Mouse (Mus musculus): ENCODE data around the gene Meig1. TPM values are rescaled to one million over a fixed set of nuclear protein-coding genes. Genes with fewer than 3 reads are reported as not detected.

Meig1 gene
- 6.5 and 8.4 TPM in 2 replicates for polyA plus RNA-seq (2014; fragmentation: Nextera tagmentation; extraction: Ambion mirVana)

DNA sequence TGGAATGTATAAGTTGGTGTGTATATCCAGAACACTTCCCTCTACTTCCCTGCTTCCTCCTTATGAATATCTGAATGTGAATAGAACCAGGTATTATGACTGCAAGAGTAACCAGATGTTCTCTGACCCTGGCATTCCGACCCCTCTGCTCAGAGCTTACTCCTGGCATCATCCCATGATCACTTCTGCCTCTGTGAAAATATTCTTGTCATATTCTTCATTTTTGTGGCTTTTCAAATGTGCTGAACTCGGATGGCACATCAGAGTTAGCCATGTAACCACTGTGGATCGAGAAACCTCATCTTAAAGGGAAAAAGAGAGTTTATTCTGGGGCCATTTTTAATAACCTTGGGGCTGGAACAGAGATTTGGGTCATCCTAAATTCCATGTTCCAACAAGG, at the start of gene Meig1:
Gene Meig1, minus strand, starts transcription at position 101 of the 400 bp plus-strand sequence.
- Histone ChIP-seq H3K36me3 (replicated peaks; ENCODE audit: control insufficient read depth, insufficient read depth) (no peaks in the 10 kb centered on the region), H3K4me1 (replicated peaks; ENCODE audit: control insufficient read depth, insufficient read depth, low read length) (peaks cover 12% of the 10 kb centered on the region), H3K9ac (no peak within 1 kb of the TSS), H3K27me3 (ENCODE audit: control insufficient read depth, insufficient read depth, low read length) (no peaks in the 10 kb centered on the region), H3K27ac (no peak within 1 kb of the TSS), H3K9me3 (ENCODE audit: control insufficient read depth, low read length) (no peaks in the 10 kb centered on the region), H3K4me3 (replicated peaks; ENCODE audit: low read length) (no peak within 1 kb of the TSS; the same call in 1 of the 2 replicates), H3K4me2 (replicated peaks) (peak within 1 kb of the TSS; percentile 80)
- 74% methylated on average over 3 of the region's 3 CpGs for WGBS
- ATAC-seq (ENCODE audit: low FRiP score) (no peak), DNase-seq (ENCODE audit: low spot score) (no peak)

DNA sequence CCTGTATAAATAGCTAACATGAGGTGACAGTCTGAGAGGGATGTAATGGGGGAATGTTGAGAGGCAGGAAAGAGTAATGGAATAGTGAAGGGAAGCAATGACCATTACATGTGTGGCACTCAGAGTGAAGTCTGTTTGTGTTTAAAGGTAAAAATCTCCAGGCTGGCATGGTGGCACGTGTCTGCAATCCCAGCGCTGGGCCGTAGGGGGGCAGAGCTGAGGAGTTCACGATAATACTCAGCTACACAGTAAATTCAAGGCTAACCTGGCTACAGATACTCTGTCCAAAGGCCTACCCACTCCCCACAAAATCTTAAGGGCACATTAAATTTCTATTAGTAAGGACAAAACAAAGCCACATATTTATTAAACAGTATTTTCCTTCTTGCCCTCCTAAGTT, 34.1 kb upstream of the Meig1 start:
- Histone ChIP-seq H3K27ac (no peak overlapping the region), H3K4me2 (replicated peaks) (no peak overlapping the region), H3K4me1 (replicated peaks; ENCODE audit: control insufficient read depth, insufficient read depth, low read length) (no peaks in the 10 kb centered on the region), H3K9ac (no peak overlapping the region), H3K9me3 (ENCODE audit: control insufficient read depth, low read length) (no peaks in the 10 kb centered on the region), H3K36me3 (replicated peaks; ENCODE audit: control insufficient read depth, insufficient read depth) (peaks cover 69% of the 10 kb centered on the region), H3K27me3 (ENCODE audit: control insufficient read depth, insufficient read depth, low read length) (no peaks in the 10 kb centered on the region), H3K4me3 (replicated peaks; ENCODE audit: low read length) (no peak overlapping the region)
- no peak for ATAC-seq (ENCODE audit: low FRiP score)
- WGBS = 90% methylated on average over 4 of the region's 4 CpGs
- DNase-seq (ENCODE audit: low spot score) = no peak

DNA sequence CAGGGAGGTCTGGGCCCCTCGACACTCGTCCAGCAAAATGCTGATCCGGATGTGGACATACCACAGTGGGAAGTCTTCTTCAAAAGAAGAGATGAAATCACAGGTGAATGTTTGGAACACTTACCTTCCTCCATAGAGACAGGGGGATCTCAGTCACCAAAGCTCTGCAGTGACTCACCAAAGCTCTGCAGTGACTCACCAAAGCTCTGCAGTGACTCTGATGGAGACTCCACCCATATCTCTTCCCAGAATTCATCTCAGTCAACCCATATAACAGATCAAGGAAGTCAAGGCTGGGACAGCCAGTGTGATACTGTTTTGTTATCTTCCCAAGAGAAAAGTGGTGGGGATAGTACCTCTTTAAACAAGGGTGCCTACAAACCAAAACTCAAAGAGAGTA, 30.6 kb upstream of the Meig1 start:
- Histone ChIP-seq H3K27ac (no peak overlapping the region), H3K36me3 (replicated peaks; ENCODE audit: control insufficient read depth, insufficient read depth) (peaks cover 68% of the 10 kb centered on the region), H3K4me2 (replicated peaks) (no peak overlapping the region), H3K9me3 (ENCODE audit: control insufficient read depth, low read length) (no peaks in the 10 kb centered on the region), H3K4me1 (replicated peaks; ENCODE audit: control insufficient read depth, insufficient read depth, low read length) (no peaks in the 10 kb centered on the region), H3K4me3 (replicated peaks; ENCODE audit: low read length) (no peak overlapping the region), H3K9ac (no peak overlapping the region), H3K27me3 (ENCODE audit: control insufficient read depth, insufficient read depth, low read length) (no peaks in the 10 kb centered on the region)
- no peak for ATAC-seq (ENCODE audit: low FRiP score)
- DNase-seq (ENCODE audit: low spot score) = no peak
- WGBS = 97% methylated on average over 3 of the region's 3 CpGs

DNA sequence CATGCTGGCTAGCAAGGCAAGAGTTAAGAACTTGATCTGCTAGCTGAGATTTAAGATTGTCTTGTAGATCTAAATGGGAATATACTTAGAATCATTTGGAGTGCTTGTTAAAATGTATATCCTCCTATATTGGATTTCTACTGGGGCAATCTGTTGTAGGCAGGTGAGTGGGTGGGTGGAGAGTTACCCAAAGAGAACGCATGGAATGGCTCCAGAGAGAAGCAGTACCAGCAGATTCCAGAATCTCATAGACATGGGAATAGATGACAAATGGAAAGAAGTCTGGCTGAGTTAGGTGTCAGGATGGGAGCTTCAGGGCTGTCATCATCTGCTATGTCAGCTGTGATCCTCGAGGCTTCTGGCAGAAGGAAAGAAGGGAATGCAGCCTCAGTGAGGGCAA, 27.0 kb upstream of the Meig1 start:
- Histone ChIP-seq H3K27me3 (ENCODE audit: control insufficient read depth, insufficient read depth, low read length) (no peaks in the 10 kb centered on the region), H3K4me3 (replicated peaks; ENCODE audit: low read length) (no peak overlapping the region), H3K27ac (no peak overlapping the region), H3K4me2 (replicated peaks) (no peak overlapping the region), H3K4me1 (replicated peaks; ENCODE audit: control insufficient read depth, insufficient read depth, low read length) (no peaks in the 10 kb centered on the region), H3K9me3 (ENCODE audit: control insufficient read depth, low read length) (no peaks in the 10 kb centered on the region), H3K9ac (no peak overlapping the region), H3K36me3 (replicated peaks; ENCODE audit: control insufficient read depth, insufficient read depth) (peaks cover 65% of the 10 kb centered on the region)
- ATAC-seq (ENCODE audit: low FRiP score) (no peak), DNase-seq (ENCODE audit: low spot score) (no peak)
- whole genome bisulfite sequencing = 92% methylated on average over 2 of the region's 2 CpGs

DNA sequence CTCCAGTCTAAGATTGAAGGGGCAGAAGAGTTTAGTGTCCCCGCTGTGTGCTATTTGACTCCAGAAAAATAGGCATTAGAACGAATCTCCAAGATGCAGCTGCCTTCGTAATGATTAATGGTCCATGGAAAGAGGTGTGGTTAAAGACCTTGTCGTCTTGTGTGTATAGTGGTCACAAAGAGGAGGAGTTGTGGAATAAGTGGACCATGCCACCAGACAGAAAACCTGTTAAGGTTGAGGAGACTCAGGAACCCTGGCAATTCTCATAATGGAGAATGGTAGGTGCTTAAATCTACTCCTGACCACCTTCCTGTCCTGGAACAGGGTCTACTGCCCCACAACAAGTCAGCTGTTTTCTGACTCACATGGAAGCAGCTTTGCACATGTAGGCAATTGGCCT, 23.5 kb upstream of the Meig1 start:
- Histone ChIP-seq H3K9me3 (ENCODE audit: control insufficient read depth, low read length) (no peaks in the 10 kb centered on the region), H3K4me3 (replicated peaks; ENCODE audit: low read length) (no peak overlapping the region), H3K9ac (no peak overlapping the region), H3K27me3 (ENCODE audit: control insufficient read depth, insufficient read depth, low read length) (no peaks in the 10 kb centered on the region), H3K4me1 (replicated peaks; ENCODE audit: control insufficient read depth, insufficient read depth, low read length) (no peaks in the 10 kb centered on the region), H3K36me3 (replicated peaks; ENCODE audit: control insufficient read depth, insufficient read depth) (peaks cover 59% of the 10 kb centered on the region), H3K4me2 (replicated peaks) (no peak overlapping the region), H3K27ac (no peak overlapping the region)
- DNase-seq (ENCODE audit: low spot score) (no peak), ATAC-seq (ENCODE audit: low FRiP score) (no peak)
- 78% methylated on average over 4 of the region's 4 CpGs for WGBS

DNA sequence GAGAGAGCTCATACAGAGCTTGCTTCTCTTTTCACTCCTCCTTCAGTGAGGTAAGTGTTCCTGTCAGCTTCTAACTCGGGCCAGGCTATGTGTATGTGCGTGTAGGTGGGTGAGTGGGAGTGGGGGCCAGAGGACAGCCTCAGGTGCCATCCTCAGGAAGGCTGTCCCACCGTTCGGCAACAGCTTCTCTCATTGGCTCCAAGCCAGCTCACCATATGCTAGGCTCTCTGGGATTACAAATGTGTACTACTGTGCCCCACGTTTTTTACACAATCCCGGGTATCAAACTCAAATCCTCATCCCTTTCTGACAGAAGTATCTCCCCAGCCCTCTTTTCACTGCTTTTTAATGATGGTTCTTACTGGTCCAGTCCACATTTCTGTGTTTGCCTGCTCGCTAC, 21.8 kb upstream of the Meig1 start:
- peaks cover 58% of the 10 kb centered on the region for H3K36me3 ChIP-seq (replicated peaks; ENCODE audit: control insufficient read depth, insufficient read depth)
- no peaks in the 10 kb centered on the region for H3K4me1 ChIP-seq (replicated peaks; ENCODE audit: control insufficient read depth, insufficient read depth, low read length)
- no peak overlapping the region for H3K9ac ChIP-seq
- ATAC-seq (ENCODE audit: low FRiP score) (no peak), DNase-seq (ENCODE audit: low spot score) (no peak)
- WGBS = 76% methylated on average over 7 of the region's 7 CpGs
- no peak overlapping the region for H3K27ac ChIP-seq
- H3K27me3 ChIP-seq (ENCODE audit: control insufficient read depth, insufficient read depth, low read length) = no peaks in the 10 kb centered on the region
- no peaks in the 10 kb centered on the region for H3K9me3 ChIP-seq (ENCODE audit: control insufficient read depth, low read length)
- no peak overlapping the region for H3K4me3 ChIP-seq (replicated peaks; ENCODE audit: low read length)
- no peak overlapping the region for H3K4me2 ChIP-seq (replicated peaks)

GRCm38 (mm10) chr2:3437956-3438355, 15.5 kb upstream of the Meig1 start:
- H3K27ac ChIP-seq = no peak overlapping the region
- no peak overlapping the region for H3K4me2 ChIP-seq (replicated peaks)
- H3K36me3 ChIP-seq (replicated peaks; ENCODE audit: control insufficient read depth, insufficient read depth) = peaks cover 43% of the 10 kb centered on the region
- no peak overlapping the region for H3K9ac ChIP-seq
- H3K4me1 ChIP-seq (replicated peaks; ENCODE audit: control insufficient read depth, insufficient read depth, low read length) = no peaks in the 10 kb centered on the region
- ATAC-seq (ENCODE audit: low FRiP score) (no peak), DNase-seq (ENCODE audit: low spot score) (no peak)
- H3K27me3 ChIP-seq (ENCODE audit: control insufficient read depth, insufficient read depth, low read length) = no peaks in the 10 kb centered on the region
- no peaks in the 10 kb centered on the region for H3K9me3 ChIP-seq (ENCODE audit: control insufficient read depth, low read length)
- WGBS = 37% methylated on average over 7 of the region's 7 CpGs
- H3K4me3 ChIP-seq (replicated peaks; ENCODE audit: low read length) = no peak overlapping the region

DNA sequence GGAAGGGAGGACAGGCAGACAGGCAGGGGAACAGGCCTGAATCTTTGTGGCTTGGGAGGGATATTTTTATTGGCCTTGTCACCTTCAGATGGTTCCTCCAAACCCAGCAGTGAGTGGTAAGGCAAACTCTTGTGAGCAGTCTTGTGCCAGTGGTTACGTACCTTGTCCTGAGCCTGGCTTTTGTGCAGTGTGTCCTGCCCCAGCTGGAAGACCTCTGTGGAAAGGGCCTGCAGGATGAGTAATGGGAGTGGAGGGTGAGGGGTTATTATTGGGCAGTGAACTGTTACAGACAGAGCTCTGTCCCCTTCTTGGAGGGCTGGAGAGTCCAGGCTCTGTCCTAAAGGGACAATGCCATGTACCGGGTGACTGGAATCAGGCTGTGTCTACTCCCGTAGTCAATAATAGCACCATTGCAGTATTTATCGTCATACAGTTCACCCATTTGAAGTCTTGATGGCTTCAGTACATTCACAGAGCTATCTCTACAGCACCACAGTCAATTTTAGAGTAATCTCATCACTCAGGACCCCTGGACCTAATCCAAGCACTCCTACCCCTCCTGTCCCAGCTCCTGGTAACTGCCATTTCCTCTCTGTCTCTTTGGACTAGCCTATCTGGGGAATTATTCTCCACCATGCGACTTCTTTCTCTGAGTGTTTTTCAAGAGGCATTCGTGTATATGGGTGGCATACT, 13.1 kb upstream of the Meig1 start:
- Histone ChIP-seq H3K36me3 (replicated peaks; ENCODE audit: control insufficient read depth, insufficient read depth) (peaks cover 36% of the 10 kb centered on the region), H3K4me2 (replicated peaks) (no peak overlapping the region), H3K4me1 (replicated peaks; ENCODE audit: control insufficient read depth, insufficient read depth, low read length) (no peaks in the 10 kb centered on the region), H3K9me3 (ENCODE audit: control insufficient read depth, low read length) (no peaks in the 10 kb centered on the region), H3K27me3 (ENCODE audit: control insufficient read depth, insufficient read depth, low read length) (no peaks in the 10 kb centered on the region), H3K27ac (no peak overlapping the region), H3K9ac (no peak overlapping the region), H3K4me3 (replicated peaks; ENCODE audit: low read length) (no peak overlapping the region)
- ATAC-seq (ENCODE audit: low FRiP score) = no peak
- DNase-seq (ENCODE audit: low spot score) = no peak
- 78% methylated on average over 6 of the region's 6 CpGs for WGBS

- H3K9ac ChIP-seq = no peak overlapping the region
- no peak overlapping the region for H3K4me2 ChIP-seq (replicated peaks)
- H3K27ac ChIP-seq = no peak overlapping the region
- H3K4me1 ChIP-seq (replicated peaks; ENCODE audit: control insufficient read depth, insufficient read depth, low read length) = no peaks in the 10 kb centered on the region
- WGBS = 93% methylated on average over 9 of the region's 9 CpGs
- H3K27me3 ChIP-seq (ENCODE audit: control insufficient read depth, insufficient read depth, low read length) = no peaks in the 10 kb centered on the region
- H3K36me3 ChIP-seq (replicated peaks; ENCODE audit: control insufficient read depth, insufficient read depth) = peaks cover 25% of the 10 kb centered on the region
- no peaks in the 10 kb centered on the region for H3K9me3 ChIP-seq (ENCODE audit: control insufficient read depth, low read length)
- DNase-seq (ENCODE audit: low spot score) = no peak
- ATAC-seq (ENCODE audit: low FRiP score) = no peak
- H3K4me3 ChIP-seq (replicated peaks; ENCODE audit: low read length) = no peak overlapping the region
Observed at GRCm38 (mm10) chr2:3430956-3431355, 8.5 kb upstream of the Meig1 start.

- no peak overlapping the region for H3K27ac ChIP-seq
- H3K9ac ChIP-seq = peak overlapping the region; percentile 57
- ATAC-seq (ENCODE audit: low FRiP score) = no peak
- peaks cover 8% of the 10 kb centered on the region; the same call in 1 of the 2 replicates for H3K36me3 ChIP-seq (replicated peaks; ENCODE audit: control insufficient read depth, insufficient read depth)
- peak overlapping the region; percentile 80 for H3K4me2 ChIP-seq (replicated peaks)
- DNase-seq (ENCODE audit: low spot score) = no peak
- peaks cover 12% of the 10 kb centered on the region for H3K4me1 ChIP-seq (replicated peaks; ENCODE audit: control insufficient read depth, insufficient read depth, low read length)
- H3K27me3 ChIP-seq (ENCODE audit: control insufficient read depth, insufficient read depth, low read length) = no peaks in the 10 kb centered on the region
- H3K4me3 ChIP-seq (replicated peaks; ENCODE audit: low read length) = peak overlapping the region; percentile 71
- no peaks in the 10 kb centered on the region for H3K9me3 ChIP-seq (ENCODE audit: control insufficient read depth, low read length)
- 13% methylated on average over 10 of the region's 10 CpGs for WGBS
Observed at GRCm38 (mm10) chr2:3424579-3424910, 2.1 kb upstream of the Meig1 start.

Data from hindbrain, embryonic 14.5 days (tissue).